Mouse (Mus musculus): ENCODE results near the gene Tyw1.

DNA sequence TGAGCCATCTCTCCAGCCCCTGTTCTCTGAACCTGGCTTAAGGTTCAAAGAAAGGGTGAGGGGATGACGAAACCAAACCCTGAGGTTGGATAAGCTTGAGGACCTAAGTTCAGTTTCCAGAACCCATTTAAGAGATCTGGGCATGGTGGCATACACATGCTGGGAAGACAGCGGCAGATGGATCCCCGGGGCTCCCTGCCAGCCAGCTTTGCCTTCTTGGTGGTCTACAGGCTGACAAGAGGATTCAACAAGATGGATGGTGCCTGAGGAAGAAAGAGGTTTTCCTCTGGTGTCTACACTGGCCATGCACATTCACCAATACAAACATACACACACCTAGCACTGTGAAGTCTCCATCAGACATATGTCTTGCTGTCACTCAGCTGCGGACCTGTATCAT lies 37.6 kb downstream of the Tyw1 start:
- TF ChIP-seq POLR2A (IDR thresholded peaks at IDR 0.05; ENCODE audit: borderline replicate concordance, low read depth, low read length), result no peak
- no peak for TF ChIP-seq CTCF (IDR thresholded peaks at IDR 0.05; ENCODE audit: low read depth, low read length)
